In genomic region chr10:91141564-91141963, GRCm38 (mm10) we compare ENCODE assay signal across 9 mouse cellular contexts. TPM values are rescaled to one million over a fixed set of nuclear protein-coding genes. Genes with fewer than 3 reads are reported as not detected.
DNase-seq lines count a peak whose midpoint lies in the region; ATAC-seq and TF ChIP-seq lines count a peak whose summit lies in the region.
"Had no signal": no experiment of that assay in that cellular context is flagged by ENCODE, and none has a peak within 500 bp of the region (broad histone marks: within the 10 kb centered on the region; RNA-seq: fewer than 3 reads in every experiment).

No protein-coding gene starts in this region.

- no peak overlapping the region for H3K4me3 ChIP-seq in lung, embryonic 14.5 days (ENCODE audit: low read depth, low read length)
- no peak overlapping the region for H3K4me3 ChIP-seq in hindbrain, embryonic 15.5 days
- H3K4me3 ChIP-seq in neural tube, embryonic 15.5 days (replicated peaks), result no peak overlapping the region
- H3K4me3 ChIP-seq: heart, embryonic 15.5 days had no signal

- peaks cover 22% of the 10 kb centered on the region for H3K36me3 ChIP-seq in lung, embryonic 14.5 days (ENCODE audit: insufficient read depth)
- peaks cover 13% of the 10 kb centered on the region for H3K36me3 ChIP-seq in hindbrain, embryonic 15.5 days
- H3K36me3 ChIP-seq in neural tube, embryonic 15.5 days, result peaks cover 12% of the 10 kb centered on the region

- H3K27me3 ChIP-seq in lung, embryonic 14.5 days (ENCODE audit: insufficient read depth, low read length), result no peaks in the 10 kb centered on the region
- no peaks in the 10 kb centered on the region for H3K27me3 ChIP-seq in hindbrain, embryonic 15.5 days
- H3K27me3 ChIP-seq in neural tube, embryonic 15.5 days (replicated peaks), result no peaks in the 10 kb centered on the region
- H3K27me3 ChIP-seq: heart, embryonic 15.5 days had no signal

- 0 out of 2 replicates have a peak, but pooled peaks have one; percentile 9 for ATAC-seq in lung, embryonic 14.5 days (ENCODE audit: insufficient read depth)
- peak; percentile 39; the same call in 1 of the 2 replicates for ATAC-seq in hindbrain, embryonic 15.5 days (ENCODE audit: low FRiP score, low read depth)
- ATAC-seq in neural tube, embryonic 15.5 days (ENCODE audit: low FRiP score), result peak; percentile 66; the same call in 1 of the 2 replicates

- DNase-seq in cerebellum, adult 9-10 months, result peak; percentile 68
- DNase-seq in cerebellum, postnatal 4 days (ENCODE audit: low spot score in 2 of 2), result no peak
- DNase-seq in lung, embryonic 14.5 days, result peak; percentile 80
- DNase-seq in lung, postnatal 14 days, result no peak
- DNase-seq in adrenal gland, adult 18-20 months (ENCODE audit: low spot score in 2 of 2), result no peak
- DNase-seq in gastrocnemius, postnatal 10 days, result no peak

- WGBS in lung, embryonic 14.5 days, result 31% methylated on average over 2 of the region's 2 CpGs
- WGBS in hindbrain, embryonic 15.5 days, result 44% methylated on average over 2 of the region's 2 CpGs
- 44% methylated on average over 2 of the region's 2 CpGs for WGBS in neural tube, embryonic 15.5 days

- no peaks in the 10 kb centered on the region for H3K9me3 ChIP-seq in lung, embryonic 14.5 days (ENCODE audit: low read depth, low read length)
- no peaks in the 10 kb centered on the region for H3K9me3 ChIP-seq in hindbrain, embryonic 15.5 days
- no peaks in the 10 kb centered on the region for H3K9me3 ChIP-seq in neural tube, embryonic 15.5 days (replicated peaks)
- H3K9me3 ChIP-seq: heart, embryonic 15.5 days had no signal

- no peak overlapping the region for H3K4me2 ChIP-seq in lung, embryonic 14.5 days
- no peak overlapping the region for H3K4me2 ChIP-seq in hindbrain, embryonic 15.5 days
- H3K4me2 ChIP-seq in neural tube, embryonic 15.5 days, result no peak overlapping the region
- H3K4me2 ChIP-seq: heart, embryonic 15.5 days had no signal

- TF ChIP-seq CTCF in lung, embryonic 14.5 days (IDR thresholded peaks at IDR 0.05; ENCODE audit: low read depth), result peak; percentile 70

- no peak overlapping the region for H3K9ac ChIP-seq in lung, embryonic 14.5 days
- no peak overlapping the region for H3K9ac ChIP-seq in hindbrain, embryonic 15.5 days
- no peak overlapping the region for H3K9ac ChIP-seq in neural tube, embryonic 15.5 days (replicated peaks)
- H3K9ac ChIP-seq: heart, embryonic 15.5 days had no signal

- H3K4me1 ChIP-seq in lung, embryonic 14.5 days (ENCODE audit: insufficient read depth), result no peaks in the 10 kb centered on the region
- no peaks in the 10 kb centered on the region for H3K4me1 ChIP-seq in hindbrain, embryonic 15.5 days (replicated peaks)
- no peaks in the 10 kb centered on the region for H3K4me1 ChIP-seq in neural tube, embryonic 15.5 days

- H3K27ac ChIP-seq in lung, embryonic 14.5 days (ENCODE audit: low read depth), result no peak overlapping the region
- no peak overlapping the region for H3K27ac ChIP-seq in hindbrain, embryonic 15.5 days (replicated peaks)
- H3K27ac ChIP-seq in neural tube, embryonic 15.5 days (replicated peaks), result no peak overlapping the region
- H3K27ac ChIP-seq: heart, embryonic 15.5 days had no signal

RNA-seq across cellular contexts. Expression of gene Slc25a3, which starts 17.7 kb away (rescaled TPM):
- polyA plus RNA-seq in lung, embryonic 14.5 days (2014; fragmentation: Nextera tagmentation; extraction: Ambion mirVana), result 470 and 474 TPM in 2 replicates
- 567 and 590 TPM in 2 replicates for polyA plus RNA-seq in hindbrain, embryonic 15.5 days (2015; fragmentation: Nextera tagmentation; extraction: Ambion mirVana)
- 595 and 628 TPM in 2 replicates for polyA plus RNA-seq in neural tube, embryonic 15.5 days (2015; fragmentation: Nextera tagmentation; extraction: Ambion mirVana)
- 1,000 to 10,000 TPM; 1,418 to 2,058 TPM for total RNA-seq in adrenal gland, adult 18-20 months (2021)
- total RNA-seq in gastrocnemius, postnatal 10 days (2021), result 100 to 1,000 TPM; 776 to 917 TPM

RNA-seq across cellular contexts. Expression of gene Tmpo, which starts 39.6 kb away (rescaled TPM):
- polyA plus RNA-seq in lung, embryonic 14.5 days (2014; fragmentation: Nextera tagmentation; extraction: Ambion mirVana), result 317 and 337 TPM in 2 replicates
- 96.7 and 108 TPM in 2 replicates for polyA plus RNA-seq in hindbrain, embryonic 15.5 days (2015; fragmentation: Nextera tagmentation; extraction: Ambion mirVana)
- 80.0 and 105 TPM in 2 replicates for polyA plus RNA-seq in neural tube, embryonic 15.5 days (2015; fragmentation: Nextera tagmentation; extraction: Ambion mirVana)
- total RNA-seq in adrenal gland, adult 18-20 months (2021), result 10 to 100 TPM; 80.3 to 89.6 TPM
- 100 to 1,000 TPM in 1 of 2 experiments, 10 to 100 TPM in 1; 84.2 to 106 TPM for total RNA-seq in gastrocnemius, postnatal 10 days (2021)

RNA-seq across cellular contexts. Expression of gene Ikbip, which starts 58.8 kb away (rescaled TPM):
- polyA plus RNA-seq in lung, embryonic 14.5 days (2014; fragmentation: Nextera tagmentation; extraction: Ambion mirVana), result 48.8 and 51.4 TPM in 2 replicates
- 20.7 and 21.6 TPM in 2 replicates for polyA plus RNA-seq in hindbrain, embryonic 15.5 days (2015; fragmentation: Nextera tagmentation; extraction: Ambion mirVana)
- 22.7 and 29.1 TPM in 2 replicates for polyA plus RNA-seq in neural tube, embryonic 15.5 days (2015; fragmentation: Nextera tagmentation; extraction: Ambion mirVana)
- 10 to 100 TPM; 30.9 to 31.5 TPM for total RNA-seq in adrenal gland, adult 18-20 months (2021)
- total RNA-seq in gastrocnemius, postnatal 10 days (2021), result 10 to 100 TPM; 25.2 to 32.3 TPM

RNA-seq across cellular contexts. Expression of gene Apaf1, which starts 59.0 kb away (rescaled TPM):
- 26.9 and 27.1 TPM in 2 replicates for polyA plus RNA-seq in lung, embryonic 14.5 days (2014; fragmentation: Nextera tagmentation; extraction: Ambion mirVana)
- polyA plus RNA-seq in hindbrain, embryonic 15.5 days (2015; fragmentation: Nextera tagmentation; extraction: Ambion mirVana), result 16.2 and 19.7 TPM in 2 replicates
- 14.3 and 14.4 TPM in 2 replicates for polyA plus RNA-seq in neural tube, embryonic 15.5 days (2015; fragmentation: Nextera tagmentation; extraction: Ambion mirVana)
- 1 to 10 TPM; 5.4 to 5.8 TPM for total RNA-seq in adrenal gland, adult 18-20 months (2021)
- 10 to 100 TPM in 1 of 2 experiments, 1 to 10 TPM in 1; 6.7 to 10.0 TPM for total RNA-seq in gastrocnemius, postnatal 10 days (2021)

Comparison
In these comparisons a context has a peak if more than half of its experiments do, and no peak if none do; other contexts are left out.
1. DNase-seq: peak in cerebellum, adult 9-10 months (single experiment) and lung, embryonic 14.5 days (single experiment); none in cerebellum, postnatal 4 days (0 of 2), lung, postnatal 14 days (single experiment), adrenal gland, adult 18-20 months (0 of 2) and gastrocnemius, postnatal 10 days (single experiment).
2. ATAC-seq: peak in every context shown above with its lines; median percentile 66 in neural tube, embryonic 15.5 days; 39 in hindbrain, embryonic 15.5 days; 9 in lung, embryonic 14.5 days.